Mouse (Mus musculus): ENCODE data around the gene Jak2.

Jak2 gene

DNA sequence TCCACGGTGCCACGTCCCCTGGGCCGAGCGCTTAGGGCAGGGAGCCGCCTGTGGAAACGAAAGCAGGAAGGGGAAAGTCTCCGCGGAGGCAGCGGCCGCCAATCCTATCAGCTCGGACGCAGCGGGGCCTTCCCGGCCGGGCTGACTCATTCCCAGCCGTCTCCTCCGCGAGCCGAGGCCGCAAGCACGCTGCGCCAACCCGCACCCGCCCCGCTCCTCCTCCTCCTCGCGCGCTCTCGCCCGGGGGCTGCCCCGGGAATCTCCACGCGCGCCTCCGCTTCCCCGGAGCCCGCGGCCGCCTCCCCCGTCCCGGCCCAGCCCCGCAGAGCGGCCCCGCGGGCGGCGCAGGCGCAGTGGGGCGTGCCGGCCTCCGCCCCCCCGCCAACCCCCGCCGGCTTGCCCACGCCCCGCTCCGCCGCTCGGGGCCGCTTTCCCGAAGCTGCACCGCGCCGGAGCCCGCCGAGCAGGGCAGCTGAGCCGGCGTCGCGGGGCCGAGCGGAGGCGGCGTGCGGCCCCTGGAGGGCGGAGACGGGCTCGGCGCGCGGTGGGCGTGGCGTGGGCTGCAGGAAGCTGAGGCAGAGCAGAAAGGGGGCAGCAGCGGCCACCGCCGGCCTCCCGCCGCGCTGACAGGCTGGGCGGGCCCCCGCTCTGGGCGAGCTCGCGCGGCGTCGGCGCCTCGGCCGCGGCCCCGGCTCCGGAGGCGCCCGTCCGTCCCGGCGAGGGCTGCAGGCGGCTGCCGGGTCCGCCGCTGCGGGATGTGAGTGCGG, at the start of gene Jak2:
Jak2 (plus strand) TSS at position 638 of the 767 bp plus-strand sequence.
- DNase-seq (ENCODE audit: low spot score in 2 of 2): peak; percentile 94

DNA sequence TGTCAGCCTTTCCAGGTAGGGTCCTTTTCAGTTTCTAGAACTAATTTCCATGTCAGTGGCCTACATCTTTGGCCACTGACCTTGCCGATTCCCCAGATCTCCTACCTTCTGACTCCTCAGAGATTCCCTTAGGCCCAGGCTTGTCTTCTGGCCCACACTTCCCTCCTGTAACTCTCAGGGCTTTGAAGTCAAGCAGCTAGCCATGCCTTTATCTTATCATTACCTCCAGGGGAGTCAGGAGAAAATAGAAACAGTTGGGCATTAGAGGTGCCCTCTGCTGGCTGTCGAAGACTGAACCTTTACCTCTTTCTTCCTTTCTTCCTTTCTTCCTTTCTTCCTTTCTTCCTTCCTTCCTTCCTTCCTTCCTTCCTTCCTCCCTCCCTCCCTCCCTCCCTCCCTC, 48.3 kb upstream of the Jak2 start:
- peak; percentile 12 to 31 for DNase-seq (ENCODE audit: low spot score in 2 of 2)

DNA sequence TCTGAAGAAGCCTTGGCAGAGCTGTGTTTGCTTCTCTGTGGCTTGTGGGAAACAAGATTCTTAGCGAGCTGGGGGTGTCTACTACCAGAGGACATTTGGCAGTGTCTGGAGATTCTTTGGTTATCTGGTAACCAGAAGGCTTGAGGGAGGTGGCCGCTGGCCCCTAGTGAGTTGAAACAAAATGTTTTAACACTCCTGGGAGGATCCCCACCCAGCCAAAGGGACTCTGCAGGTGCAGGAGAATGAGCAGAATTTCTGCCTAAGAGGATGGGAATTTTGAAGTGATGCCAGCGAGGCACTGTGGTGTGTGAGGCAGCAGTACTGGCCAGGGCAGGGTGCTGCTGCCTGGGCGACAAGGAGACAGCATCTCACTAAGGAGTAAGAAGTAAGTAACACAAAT, 47.0 kb upstream of the Jak2 start:
- no peak for DNase-seq (ENCODE audit: low spot score in 2 of 2)

DNA sequence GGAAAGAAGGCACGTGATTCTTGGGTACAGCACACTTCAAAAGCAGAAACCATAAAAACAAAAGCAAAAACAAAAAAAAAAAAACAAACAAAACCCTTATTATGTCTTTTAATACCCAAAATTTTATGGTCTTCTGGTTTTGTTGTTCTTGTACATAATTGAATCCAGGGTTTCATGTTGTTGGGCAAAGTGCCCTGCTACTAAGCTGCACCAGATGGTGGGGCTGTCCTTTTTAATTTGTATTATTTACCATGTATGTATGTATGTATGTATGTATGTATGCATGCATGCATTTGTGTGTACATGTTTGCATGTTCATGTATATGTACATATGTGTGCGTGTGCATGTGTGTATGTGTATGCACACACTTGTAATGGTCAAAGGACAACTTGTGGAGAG, 46.4 kb upstream of the Jak2 start:
- no peak for DNase-seq (ENCODE audit: low spot score in 2 of 2)

DNA sequence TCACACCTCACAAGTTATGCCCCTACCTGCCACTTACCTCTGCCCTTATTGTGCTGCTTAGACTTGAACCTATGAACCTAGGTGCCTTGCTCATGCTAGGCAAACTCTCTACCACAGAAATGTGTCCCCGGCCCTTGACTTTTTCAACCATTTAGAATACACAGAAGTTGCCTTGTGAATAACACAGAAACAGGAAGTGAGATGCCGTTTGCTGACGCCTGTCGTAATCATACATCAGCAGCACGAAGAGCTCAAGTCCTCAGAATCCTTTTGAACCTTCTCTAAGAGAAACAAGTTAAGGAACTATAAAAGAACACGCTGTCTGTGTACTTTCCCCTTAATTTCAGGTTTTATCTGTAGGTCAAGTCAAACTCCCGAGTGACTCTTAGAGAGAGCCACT, 41.7 kb upstream of the Jak2 start:
- peak; percentile 17 to 19 for DNase-seq (ENCODE audit: low spot score in 2 of 2)

DNA sequence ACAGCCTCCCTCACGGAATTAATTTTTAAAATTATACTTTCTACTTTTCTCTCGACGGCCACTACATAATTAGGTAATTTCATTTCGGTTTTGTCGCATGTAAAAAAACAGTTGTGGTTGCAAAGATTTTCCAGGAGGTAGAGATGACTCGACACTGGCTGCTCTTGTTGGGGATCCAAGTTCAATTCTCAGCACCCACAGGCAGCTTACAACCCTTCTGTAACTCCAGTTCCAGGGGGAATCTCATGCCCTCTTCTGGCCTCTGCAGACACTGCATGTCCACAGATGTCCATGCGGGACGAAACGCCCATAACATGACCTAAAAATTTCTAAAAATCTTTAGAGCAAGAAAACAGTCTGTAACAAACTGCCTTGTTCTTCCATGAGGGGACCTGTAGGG, 41.3 kb upstream of the Jak2 start:
- DNase-seq (ENCODE audit: low spot score in 2 of 2): no peak

DNA sequence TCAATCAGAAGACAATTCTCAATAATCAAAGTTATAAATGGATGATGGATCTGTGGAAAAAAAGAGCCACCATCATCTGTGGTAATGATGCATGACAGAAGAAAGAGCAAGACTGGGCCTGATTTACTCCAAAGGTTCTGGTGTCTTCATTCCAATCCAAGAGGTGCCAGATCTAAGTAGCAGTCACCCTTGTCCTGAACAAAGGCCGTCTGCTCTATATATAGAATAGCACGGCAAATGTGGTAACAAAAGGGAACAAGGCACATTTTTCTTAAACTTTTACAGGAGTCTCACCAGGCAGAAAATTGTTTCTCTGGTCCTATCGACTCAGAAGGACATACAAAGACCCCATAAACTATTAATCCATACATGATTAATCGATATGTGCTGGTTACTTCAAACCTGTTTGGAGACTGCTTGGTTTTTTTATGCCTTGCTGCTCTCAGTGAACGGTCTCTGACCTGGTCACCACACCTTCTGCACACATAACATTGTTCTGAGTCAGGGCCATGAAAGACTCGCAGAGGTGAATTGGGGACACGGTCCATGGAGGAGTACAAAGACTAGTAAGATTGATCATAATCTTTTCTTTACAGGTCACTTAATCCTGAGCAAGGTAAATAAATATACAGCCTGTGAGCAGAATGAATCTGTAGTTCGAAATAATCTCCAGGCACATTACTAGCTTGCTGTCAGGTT, 35.7 kb upstream of the Jak2 start:
- no peak for DNase-seq (ENCODE audit: low spot score in 2 of 2)

DNA sequence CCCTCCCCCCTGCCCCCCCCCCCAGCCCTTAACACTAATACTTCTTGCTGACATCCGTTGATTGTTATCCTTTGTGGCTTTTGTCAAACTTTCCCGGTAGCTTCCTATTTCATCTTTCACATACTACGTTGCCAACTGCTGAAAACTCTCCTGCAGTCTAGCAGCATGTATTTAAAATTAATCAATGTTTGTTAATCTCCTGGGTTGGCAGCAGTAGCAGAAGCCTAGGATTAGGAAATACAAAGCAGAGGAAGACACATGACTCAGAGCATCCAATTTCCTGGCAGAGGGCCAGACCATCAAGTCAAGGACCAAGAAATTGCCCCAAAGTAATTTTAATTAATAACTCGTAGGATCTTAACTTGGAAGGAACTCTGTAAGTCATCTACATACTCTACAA, 29.8 kb upstream of the Jak2 start:
- DNase-seq (ENCODE audit: low spot score in 2 of 2): no peak

DNA sequence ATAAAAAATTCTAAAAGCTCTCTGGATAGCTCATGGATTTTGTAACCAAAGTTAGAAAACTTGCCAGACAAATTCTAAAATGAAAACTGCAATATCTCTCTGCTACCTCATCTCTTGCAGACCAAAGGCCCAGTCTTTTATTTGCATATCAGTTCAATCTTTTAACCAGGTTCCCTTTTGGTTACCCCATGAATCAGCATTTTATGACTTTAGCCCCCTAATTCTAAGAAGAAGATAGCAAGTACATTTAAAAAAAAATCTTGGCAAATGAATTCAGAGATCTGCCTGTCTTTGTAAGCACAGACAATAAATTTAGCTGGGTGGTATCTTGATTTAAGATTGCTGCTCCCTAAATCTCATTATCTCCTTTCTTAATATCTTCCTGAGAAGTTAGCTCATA, 26.7 kb upstream of the Jak2 start:
- no peak for DNase-seq (ENCODE audit: low spot score in 2 of 2)

DNA sequence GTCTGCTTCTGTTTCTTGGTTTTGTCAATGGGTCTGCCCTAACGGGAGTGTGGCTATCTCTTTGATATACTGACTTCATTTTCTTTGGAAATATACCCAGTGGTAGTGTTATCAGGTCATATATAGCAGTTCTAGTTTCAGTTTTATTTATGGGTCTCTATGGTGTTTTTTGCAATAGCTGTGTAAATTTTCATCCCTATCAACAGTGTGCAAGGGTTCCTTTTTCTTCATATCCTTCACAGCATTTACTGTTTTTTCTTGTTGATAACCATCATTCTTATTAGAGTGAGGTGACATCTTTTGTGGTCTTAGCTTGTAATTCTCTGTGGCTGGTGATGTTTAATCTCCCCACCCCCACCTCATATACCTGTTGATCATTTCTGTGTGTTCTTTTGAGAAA, 24.6 kb upstream of the Jak2 start:
- no peak for DNase-seq (ENCODE audit: low spot score in 2 of 2)

DNA sequence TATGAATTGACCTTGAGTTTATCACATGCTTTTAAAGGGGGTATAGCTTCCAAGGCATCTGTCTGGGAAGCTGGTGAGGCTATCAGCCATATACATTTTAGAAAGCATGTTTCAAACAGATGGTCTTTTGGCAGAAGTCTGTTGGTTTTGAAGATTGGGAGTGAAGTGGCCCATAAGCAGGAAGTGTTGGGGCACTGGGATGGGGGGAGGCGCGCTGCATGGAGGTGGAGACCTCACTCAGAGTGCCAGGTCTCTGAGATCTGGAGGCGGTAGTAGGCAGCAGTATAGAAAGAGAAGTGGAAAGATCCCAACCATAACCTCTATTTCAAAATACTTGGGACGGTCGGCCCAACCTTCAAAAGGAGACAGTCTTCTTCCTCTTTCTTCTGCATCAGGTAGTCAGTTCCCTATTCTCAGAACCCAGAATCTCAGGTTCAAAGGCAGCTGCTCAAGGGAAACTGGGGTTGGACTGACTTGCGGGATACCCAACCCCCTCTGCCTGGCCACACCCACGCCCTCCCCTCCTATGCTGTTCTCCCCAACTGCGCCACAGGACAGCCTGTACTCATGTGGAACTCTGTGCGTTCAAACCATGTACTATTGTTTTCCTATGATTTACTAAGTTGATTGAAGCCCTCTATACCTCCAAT, 23.6 kb upstream of the Jak2 start:
- DNase-seq (ENCODE audit: low spot score in 2 of 2): peak; percentile 66

DNA sequence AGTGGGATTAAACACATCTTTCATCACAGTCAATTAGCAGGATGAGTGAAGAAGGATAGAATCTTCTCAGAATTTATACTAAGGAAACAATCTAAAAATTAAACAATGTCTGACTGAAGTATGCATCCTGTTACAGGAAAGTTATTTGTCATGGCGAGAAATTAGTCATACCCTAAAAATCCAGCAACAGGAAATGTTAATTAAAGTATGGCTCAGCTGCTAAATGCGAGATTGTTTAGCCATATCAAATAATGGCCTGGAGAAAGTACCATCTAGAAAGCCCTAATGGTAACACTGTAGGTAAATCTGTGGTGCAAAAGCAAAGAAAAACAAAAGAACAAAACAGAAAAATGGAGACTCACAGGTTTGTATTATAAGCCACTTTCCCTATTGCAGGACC, 22.6 kb upstream of the Jak2 start:
- no peak for DNase-seq (ENCODE audit: low spot score in 2 of 2)

DNA sequence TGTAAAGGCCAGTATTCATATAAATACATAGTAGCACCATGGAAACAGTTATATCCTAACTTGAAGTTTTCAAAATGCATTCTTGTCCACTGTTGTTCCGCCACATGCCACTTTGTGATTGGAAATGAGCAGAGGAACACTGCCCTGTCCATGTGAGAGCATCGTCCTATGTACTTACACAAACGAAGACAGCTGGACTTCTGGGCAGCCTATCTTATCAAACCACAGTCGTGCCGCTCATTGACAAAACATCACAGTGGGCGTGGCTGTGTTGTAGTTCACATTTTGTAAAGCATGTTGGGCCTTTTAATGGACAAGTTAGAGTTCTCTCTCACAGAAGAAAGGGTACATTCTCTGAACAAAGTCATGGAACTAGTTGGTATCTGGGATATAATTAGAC, 18.9 kb upstream of the Jak2 start:
- no peak for DNase-seq (ENCODE audit: low spot score in 2 of 2)

DNA sequence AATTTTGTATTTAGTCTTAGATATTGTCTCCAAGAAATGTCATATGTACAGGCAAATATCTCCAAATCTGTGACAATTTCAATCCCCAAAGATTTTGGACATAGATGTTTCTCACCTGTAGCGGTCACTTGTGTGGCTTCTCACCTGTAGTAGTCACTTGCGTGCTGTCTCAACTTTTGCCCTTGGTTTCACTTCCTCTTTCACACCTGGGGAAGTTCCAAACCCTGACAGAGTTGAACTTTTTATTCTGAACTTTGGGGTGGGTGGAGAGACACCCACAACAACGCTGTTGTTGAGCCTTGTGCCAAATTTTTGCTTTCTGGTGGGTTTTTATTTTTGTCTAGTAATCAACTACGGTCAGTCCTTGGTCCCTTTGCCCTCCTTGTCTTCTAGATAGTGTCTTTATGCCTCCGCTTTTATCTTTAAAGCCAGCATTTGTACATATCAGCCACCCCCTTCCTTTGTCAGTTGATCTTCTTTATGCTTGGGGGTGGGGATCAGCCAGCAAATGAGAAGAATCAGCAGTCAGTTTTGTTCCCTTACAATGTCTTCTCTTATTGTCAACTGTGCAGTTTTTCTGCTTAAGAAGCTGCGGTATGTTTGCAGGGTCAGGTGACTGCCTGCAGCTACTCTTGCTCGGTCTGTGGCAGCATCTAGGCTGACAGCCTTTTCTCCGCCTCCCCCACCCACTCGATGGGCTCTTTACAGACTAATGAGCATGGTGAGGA, 14.8 kb upstream of the Jak2 start:
- peak; percentile 74 to 75 for DNase-seq (ENCODE audit: low spot score in 2 of 2)

DNA sequence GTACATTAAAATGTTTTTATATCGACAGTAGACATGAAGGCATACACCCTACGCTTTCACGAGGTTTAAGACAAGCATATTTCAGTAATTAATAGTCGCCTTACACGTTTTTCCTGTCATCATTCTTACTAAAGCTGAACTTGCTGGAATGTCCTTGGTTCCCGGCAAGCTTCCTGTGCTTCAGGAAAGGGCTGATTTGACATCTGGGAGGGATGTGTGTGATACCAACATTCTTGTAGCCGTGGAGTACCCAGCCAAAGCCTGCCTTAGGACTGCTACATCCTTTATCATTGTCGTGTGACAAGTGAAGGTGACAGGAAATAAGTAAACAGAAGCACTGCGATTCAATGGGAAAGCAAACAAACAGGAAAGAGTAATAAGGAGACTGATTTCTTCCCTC, 13.5 kb upstream of the Jak2 start:
- no peak for DNase-seq (ENCODE audit: low spot score in 2 of 2)

DNA sequence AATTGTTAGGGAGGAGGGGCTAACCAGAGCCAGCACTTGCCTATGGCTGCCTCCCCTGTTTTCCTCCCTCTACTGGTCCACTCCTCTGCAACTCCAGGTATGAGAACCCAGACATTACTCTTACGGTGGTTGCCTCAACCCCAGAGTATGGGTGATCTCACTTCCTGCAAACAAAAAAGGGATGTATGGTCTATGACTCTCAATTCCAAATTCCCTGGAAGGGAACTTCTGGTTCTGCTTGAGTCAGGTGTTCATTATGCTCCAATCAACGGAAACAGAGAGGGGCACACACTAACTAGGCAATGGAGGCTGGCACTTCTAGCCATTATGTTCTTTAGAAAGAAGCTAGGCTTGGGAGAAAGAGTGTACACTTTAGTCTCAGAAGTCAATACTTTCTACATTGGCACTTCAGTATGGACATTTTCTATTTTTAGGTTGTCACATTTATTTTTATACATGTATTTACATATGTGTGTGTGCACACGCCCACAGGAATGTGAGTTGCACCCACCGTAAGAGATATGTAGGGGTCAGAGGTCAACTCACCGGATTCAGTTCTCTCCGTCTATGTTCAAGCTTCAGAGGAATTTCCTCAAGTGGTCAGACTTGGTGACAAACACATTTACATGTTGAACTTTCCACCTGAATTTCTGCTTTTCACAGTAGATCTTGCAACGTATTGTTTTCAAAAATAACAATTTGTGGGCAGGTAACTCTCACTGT, 12.0 kb upstream of the Jak2 start:
- DNase-seq (ENCODE audit: low spot score in 2 of 2): no peak

DNA sequence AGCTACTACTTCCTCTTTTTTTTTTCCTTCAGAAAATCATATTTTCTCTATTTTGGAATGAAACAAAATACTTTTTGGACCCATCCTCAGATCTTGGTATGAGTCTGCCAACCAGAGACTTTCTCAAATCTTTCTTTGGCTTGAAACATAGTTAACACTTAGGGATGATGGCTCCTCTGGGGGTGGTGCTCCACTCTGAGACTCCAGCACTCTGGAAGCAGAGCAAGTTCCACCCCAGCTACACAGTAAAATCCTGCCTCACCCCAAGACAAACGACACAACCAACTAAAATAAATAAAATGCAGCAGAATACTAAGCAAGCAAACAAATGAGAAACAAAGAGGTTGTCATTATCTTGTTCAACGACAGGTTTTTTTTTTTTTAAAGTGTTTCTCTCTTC, 11.0 kb upstream of the Jak2 start:
- no peak for DNase-seq (ENCODE audit: low spot score in 2 of 2)

DNA sequence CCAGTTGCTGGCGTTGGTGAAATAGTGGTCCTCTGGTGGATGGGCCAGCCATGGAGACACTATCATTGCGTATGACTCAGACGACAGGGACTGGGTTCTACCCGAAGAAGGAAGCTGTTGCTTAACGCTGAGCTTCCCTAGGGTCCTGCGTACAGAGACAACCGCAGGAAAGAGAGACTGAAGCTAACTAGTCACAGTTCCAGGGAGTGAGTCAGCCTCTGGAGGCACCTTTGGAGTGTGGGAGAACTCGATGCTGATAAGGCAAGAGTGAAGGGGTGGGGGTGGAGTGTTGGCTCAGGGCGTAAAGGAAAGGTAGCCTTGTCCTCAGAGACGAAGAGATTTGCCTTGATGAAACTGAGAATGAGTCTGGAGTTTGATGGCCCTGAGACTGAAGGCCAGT, 10.0 kb upstream of the Jak2 start:
- DNase-seq (ENCODE audit: low spot score in 2 of 2): no peak

DNA sequence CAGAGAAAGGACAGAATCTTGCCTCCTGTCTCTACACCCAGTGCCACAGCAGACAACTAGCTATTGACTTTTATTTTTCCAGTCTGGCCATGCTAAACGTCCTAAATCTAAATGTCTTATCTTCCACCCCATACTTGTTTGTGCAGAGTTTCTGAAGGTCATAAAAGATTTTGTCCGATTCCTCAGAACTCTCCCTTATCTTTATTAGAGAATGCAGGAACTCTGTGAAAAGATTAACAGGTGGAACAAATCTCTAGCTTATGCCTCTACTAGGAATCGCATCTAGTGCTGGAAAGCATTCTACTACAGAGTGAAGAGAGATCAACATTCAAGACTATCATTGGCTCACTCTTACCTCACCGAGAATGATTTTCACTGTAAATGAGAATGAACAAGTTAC, 1.7 kb upstream of the Jak2 start:
- DNase-seq (ENCODE audit: low spot score in 2 of 2): no peak

DNA sequence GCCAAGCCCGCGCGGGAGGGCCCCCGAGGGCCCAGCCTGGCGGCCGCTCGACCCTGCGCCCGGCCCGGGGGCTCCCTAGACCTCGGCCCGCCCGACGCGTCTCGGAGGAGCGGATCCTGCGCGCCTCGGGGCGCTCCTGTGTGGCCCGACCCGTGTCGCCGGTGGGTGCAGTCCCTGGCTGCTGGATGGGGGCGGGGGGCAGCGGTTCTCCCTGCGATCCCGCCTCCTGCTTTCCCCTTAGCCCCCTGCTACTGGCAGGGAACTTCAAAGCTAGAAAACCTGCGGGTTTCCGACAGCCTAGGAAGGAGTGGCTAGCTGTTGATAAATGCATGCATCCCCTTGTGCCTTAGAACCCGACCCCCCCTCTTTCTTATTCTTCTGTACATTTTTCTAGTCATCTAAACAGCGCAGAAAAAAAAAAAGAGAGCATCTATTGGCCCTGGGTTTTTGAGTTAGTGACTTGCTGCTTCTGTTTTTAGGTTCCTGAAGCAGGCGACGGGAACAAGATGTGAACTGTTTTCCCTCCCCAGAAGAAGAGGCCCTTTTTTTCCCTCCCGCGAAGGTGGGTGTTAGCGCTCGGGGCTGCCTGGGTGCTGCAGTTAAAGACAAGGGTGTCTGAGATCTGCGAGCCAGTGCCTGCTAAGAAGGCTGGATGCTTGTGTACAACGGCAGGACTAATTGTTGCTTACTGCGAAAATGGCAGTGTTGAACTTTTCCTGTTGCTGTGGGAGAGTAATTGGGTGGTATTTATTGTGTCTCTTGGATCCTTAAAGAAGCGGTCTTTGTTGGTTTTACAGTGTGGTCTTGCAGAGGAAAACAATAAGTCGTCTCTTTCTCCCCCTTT, 552 bp downstream of the Jak2 start:
- DNase-seq (ENCODE audit: low spot score in 2 of 2): peak; percentile 36 to 52
